Mouse (Mus musculus): ENCODE data around the gene Zbtb40.

GRCm38 (mm10) chr4:136937935-136938334 lies 110.7 kb downstream of the Zbtb40 start:
- TF ChIP-seq CTCF (conservative IDR thresholded peaks at IDR 0.05; ENCODE audit: insufficient read depth, insufficient read length, low read depth, low read length) (no peak), POLR2A (IDR thresholded peaks at IDR 0.05; ENCODE audit: low read depth, low read length) (no peak)

Data from kidney, adult 2 months (tissue).